Mouse (Mus musculus) thymus, postnatal 4 days (tissue): ENCODE results near the gene Pzp.

ENCODE experiments used
- DNase-seq: peaks from one replicate; pipeline ENCODE4 v3.0.0; 2021

Gene Pzp

DNA sequence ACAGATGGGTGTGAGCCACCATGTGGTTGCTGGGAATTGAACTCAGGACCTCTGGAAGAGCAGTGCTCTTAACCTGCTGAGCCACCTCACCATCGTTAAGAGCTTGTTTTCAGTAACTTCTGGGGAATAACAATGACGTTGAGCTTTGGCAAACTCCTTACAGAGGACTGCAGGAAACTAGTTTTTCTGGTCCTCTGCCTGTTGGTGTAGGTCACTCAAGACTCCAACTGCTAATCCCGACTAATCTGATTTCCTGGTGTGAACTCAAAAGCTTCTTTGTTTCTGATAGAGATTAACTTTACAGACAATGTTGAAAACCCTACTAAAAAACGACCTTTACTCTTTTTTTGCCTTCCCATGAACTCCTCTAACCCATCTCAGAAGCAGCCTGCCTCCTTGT lies 49.0 kb downstream of the Pzp start:
- no peak for DNase-seq

DNA sequence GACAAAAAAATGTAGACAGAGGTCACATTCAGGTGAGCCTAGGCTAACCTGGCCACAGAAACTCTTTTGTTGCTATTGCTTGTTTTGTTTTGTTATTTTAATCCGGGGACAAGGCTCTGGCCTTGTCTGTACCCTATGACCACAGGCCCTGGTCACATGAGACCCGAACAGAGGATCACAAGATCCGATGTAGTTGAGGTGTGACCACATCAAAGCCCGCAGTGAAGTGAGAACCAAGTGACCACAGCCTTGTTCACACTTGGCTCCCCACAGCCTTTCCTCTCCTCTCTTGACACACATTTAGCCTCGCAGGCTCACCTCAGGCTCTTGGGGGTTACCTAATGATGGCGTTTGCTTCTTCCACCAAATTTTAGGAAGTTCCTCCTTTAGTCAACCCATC lies 52.4 kb downstream of the Pzp start:
- DNase-seq: no peak

DNA sequence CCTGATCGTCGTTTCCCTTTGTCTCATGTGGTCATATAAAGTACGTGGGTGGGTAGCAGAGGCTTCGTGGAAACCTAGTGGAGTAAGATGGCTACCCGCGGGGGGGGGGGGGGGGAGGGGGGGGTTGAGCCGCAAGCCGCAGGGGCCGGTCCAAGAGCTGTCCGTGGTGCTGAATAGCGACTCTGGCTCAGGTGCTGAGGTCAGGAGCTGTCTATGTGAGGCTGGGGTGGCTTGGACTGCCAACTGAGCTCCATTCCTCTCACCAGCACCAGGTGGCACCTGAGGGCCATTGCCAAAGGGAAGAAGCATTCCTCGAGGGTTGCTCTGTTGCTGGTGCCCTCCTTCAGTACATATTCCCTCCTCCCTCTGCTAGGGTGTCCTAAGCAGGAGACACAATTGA lies 57.1 kb downstream of the Pzp start:
- peak; percentile 75 for DNase-seq

DNA sequence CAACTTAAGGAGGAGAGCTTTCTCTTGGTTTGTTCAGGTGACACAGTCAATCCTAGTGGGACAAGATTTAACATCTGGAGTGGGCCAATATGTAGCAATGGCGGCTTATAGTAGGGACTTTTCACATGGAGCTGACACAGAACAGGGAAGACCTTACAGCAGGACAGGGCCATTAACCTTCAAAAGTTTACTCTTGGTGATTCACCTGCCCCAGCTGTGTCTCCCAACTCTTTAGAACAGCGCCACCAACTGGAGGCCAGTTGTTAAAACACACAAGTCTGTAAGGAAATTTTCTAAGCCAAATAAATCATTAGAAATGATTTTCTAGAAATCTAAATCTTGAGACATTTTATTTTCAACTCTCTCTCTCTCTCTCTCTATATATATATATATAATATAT lies 59.2 kb downstream of the Pzp start:
- peak; percentile 63 for DNase-seq

DNA sequence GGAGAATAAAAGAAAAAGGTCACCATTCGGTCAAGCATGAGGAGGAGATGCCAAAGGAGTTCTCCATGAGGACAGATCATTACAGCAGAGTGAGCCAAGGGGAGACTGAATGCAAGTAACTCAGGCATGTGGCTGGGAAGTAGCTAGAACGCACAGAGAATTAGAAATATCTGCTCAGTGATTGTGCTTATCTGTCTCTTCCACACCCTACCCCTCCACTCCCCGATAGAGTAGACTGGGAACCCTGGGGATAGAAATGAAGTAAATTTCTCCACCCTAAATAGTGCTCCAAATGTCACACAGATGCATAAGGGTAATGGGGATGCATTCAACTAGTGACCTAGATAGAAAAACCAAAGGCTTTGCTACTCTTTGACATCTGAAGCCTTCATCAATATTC lies 60.0 kb downstream of the Pzp start:
- DNase-seq: no peak

DNA sequence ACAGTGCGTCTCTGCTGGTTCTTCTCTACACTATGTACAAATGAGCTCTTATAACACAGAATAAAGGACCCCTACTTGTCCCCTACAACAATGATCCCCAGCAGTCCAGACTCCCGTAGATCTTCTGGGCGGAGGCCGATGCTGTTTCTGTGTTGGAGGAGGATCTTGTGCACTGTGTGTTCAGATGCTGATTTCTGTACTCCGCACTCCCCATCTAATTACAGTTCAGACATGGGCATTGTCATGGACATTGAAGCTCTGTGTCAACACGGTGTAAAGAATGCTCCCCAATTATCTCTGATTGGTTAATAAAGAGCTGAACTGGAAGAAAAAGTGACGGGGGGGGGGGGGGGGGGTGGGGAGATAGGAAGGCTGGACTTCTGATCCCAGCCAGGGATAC lies 60.5 kb downstream of the Pzp start:
- DNase-seq: no peak

DNA sequence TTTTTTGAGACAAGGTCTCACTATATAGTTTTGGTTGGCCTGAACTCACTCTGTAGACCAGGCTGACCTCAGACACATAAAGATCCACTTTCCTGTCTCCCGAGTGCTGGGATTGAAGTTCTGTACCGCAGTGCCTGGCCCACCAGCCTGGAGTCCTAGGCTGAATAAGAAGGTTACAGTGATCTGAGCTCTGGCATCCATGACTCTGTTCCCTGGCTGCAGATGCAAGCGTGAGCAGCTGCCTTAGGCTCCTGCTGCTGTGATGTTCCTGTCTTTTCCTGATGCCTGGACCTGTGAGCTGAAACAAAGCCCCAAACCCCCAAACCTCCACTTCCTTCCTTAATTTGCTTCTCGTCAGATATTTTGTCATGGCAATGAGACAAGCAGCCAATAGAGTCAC lies 61.5 kb downstream of the Pzp start:
- DNase-seq: no peak

DNA sequence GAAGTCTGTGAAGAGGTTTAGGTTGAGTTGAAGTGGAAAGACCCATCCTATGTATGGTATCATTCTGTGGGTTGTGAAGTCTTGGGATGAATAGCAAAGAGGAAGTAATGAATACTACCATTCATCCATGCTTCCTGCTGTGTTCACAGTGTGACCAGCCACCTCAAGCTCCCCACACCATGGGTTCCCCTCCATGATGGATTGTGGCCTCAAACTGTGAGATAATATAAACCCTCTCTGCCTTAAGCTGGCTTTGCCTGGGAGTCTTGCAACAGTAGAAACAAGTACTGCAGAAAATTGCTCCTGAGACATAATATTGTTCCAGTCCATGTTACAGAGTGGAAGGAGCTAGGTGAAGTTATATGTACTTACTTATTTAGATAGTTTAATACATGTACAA lies 64.9 kb downstream of the Pzp start:
- no peak for DNase-seq

DNA sequence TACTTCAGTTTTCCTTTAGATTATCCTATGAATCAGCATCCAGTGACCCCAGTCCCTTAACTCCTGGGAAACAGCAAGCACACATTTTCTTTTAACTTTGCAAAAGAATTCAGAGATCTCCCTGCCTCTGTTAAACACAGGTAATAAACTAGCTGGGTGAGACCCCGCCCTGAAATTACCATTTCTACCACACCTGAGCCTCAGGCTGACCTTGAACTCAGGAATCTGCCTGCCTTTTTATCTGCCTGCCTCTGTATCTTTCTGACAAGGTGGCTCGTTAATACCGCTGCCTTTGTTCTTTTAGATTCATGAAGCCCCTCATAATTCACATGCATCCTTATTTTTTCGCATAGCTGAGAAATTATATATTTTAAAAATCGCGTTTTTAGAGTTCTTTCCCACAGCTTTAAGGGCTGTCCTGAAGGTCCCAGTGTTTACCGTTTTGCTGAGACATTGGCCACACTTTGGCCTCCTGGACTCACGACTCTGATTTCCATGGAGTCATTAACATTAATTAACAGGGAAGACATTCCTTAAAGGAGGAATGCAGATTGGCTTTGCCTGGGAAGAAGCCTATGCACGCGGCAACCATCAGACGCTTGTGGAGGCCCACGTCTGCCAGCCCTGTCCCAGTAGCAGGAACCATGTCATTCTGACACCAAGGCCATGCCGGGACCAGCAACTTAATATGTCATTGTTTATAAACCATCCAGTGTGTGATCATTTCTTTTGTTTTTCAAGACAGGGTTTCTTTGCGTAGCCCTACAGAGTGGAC lies 65.6 kb downstream of the Pzp start:
- DNase-seq: no peak

DNA sequence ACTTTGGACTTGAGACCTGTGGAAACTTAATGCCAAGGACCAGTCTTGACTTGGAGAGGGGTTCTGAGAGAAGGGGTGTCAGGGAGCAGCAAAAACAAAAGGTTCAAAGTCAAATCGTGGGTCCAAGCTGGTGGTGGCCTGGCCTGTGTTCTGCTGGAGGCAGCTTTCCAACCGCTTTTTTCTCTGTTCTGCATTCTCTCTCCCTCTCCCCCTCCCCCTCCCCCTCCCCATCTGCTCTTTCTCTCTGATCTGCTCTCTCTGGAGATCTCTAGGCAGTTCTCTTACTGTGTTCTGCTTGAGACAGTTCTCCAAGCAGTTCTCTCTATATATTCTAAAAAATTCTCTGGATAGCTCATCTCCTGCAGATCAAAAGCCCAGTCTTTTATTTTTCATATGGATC lies 66.2 kb downstream of the Pzp start:
- no peak for DNase-seq

DNA sequence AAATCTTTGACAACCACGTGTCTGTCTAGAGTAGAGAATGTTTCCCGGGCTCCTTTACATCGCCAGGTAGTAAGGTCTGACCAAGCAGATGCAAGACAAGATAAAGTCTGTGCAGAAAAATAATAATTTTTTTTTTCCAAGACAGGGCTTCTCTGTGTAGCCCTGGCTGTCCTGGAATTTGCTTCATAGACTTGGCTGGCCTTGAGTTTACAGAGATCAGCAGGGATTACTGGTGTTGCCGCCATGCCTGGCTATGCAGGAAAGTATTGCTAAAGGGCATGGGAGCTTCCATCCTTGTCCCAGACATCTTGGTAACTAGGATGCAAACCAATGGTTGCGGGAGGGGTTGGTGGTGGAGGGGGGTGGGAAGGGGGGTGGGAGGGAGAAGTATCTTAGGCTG lies 69.3 kb downstream of the Pzp start:
- no peak for DNase-seq

DNA sequence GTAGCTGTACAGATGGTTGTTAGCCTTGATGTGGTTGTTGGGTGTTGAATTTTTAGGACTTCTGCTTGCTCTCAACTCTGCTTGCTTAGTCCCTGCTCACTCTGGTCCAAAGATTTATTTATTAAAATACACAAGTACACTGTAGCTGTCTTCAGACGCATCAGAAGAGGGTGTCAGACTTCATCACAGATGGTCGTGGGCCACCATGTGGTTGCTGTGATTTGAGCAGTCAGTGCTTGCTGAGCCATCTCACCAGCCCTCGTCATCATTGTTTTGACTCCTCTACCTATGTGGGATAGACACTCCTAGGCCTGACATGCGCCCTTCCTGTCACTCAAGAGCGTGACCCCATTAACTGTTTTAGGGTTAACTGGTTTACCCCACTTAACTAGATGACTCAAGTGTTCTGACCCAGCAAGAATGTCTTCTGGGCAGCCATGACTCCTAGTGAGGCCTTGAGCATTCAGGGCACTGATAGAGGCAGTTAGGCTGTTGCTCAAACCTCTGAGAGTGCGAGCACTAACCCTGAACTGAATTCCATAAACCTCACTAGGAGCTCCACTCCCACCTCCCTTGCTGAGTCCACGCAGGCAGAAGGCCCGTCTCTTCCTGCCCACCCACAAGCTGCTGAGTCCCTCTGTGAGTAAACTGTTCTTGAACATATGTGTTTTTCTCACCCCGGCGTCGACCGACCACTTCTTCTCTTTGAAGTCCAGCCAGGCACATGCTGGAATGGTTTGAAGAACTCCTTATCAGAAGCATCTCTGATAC lies 70.5 kb downstream of the Pzp start:
- DNase-seq: no peak

DNA sequence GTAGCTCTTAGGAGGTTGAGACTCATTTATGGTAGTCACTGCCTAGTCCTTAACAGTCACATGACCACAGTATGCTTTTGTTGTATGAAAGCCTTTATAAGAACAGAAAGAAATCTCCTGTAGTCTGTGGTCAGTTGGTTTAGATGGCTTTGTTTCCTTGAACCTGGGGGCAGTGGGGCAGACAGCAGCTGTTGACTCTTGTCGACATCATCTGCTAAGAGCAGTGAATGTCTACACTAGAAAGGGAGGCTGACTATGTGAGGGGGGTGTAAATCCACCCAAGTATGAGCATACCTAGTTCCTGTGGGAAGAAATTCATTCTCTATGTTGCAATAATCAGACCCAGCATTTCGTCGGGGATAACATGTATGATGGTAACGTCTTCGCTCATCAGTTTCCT lies 79.5 kb downstream of the Pzp start:
- DNase-seq: no peak

DNA sequence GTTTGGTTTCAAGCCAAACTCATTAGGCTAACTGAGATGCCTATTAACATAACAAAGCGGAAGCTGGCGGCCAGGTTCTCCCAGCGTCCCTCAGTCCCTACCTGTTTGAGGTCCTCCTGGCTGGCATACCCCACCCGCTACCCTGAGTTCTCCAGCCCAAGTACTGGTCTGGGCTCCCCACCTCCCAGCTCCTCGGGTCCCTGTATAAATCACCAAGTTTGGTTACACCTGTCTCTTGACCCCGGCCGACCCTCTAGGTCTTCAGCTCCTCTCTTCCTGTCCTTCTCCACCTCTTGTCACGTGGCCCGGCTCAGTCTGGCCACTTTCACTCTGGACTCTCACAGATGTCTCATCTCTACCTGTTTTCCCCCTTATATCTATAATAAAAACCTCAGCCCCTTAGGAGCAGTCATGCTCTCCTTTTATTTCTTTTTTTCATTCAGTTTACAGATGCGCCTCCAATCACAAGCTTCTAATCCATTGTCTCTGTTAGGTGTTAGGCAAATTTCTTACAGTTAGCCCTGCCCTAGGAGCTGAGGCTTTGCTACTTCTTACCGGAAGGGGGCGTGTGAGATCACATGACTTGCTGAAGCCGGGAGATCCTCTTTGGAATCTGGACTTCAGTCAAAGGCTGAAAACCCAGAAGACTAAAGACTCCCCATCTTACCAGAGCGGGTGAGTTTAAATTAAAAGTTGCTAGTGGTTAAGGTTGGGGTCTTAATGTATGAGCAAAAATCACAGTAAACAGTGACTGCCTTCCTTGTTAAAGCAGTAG lies 80.6 kb downstream of the Pzp start:
- peak; percentile 41 for DNase-seq

DNA sequence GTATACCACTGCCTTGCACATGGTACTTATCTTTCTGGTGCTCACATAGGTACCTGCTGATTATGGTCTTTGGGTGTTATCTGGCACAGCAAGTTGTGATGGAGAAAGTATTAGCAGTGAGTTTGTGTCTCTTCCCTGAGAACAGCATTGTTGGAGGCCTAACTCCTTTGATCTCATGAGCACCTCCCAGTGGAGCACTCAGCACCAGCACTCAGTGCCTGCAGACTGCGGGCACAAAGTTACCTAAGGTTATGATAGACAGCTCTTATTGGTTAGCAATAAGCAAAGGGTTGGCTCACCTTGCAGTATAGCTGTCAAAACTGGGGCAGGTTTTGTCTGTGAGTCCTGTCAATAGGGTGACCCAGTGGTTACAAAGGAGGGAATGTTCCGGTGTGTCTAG lies 86.3 kb downstream of the Pzp start:
- DNase-seq: no peak

DNA sequence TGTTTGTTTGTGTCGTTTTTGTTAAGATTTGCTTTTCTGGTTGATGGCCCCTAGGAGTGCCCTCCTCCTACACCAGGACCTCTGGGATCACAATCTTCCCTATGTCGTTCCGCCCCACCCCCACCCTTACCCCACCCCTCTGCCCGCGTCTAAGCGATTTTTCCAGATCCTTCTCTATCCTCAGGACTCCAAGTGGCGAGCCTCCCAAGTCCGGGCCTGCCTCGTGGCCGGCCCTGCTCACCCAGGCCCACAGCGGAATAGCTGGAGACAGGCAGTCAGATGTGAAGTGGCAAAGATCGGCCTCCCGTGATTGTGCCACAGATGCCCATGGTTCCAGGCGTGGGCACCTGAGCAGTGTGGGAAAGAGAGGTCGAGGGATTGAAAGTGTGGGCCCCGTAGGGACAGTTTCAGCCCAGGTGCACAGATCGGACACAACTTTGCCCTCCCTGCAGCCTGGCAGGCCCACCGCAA lies 87.6 kb downstream of the Pzp start:
- peak; percentile 34 for DNase-seq

DNA sequence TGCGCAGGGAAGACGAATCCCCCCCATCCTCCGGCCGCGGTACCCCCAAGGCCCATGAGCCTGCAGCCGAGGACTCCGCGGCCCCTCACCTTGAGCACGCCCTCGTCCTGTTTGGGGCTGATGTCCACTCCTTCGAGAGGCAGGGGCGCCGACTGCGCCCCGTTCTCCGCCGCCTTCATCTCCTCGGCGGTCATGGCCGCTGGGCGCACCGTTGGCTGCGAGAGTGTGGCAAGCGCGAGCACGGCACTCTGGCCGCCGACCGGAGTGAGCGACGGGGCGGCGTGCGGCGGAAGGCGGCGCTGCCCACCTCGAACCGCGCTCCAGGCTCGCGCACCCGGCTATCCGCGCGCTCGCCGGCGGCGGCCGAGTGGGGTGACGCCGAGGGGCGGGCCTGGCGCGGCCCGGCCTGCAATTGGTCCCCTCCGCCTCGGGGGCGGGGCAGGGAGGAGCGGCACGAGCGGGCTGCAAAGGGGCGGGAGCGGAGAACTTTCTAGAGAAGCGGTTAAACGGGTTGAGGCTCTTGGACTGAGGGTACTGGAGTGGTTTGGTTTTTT lies 88.1 kb downstream of the Pzp start, which contains the start of gene Fkbp4:
Gene Fkbp4 (minus strand): TSS at position 361 of the 554 bp plus-strand sequence.
- DNase-seq: peak; percentile 95

DNA sequence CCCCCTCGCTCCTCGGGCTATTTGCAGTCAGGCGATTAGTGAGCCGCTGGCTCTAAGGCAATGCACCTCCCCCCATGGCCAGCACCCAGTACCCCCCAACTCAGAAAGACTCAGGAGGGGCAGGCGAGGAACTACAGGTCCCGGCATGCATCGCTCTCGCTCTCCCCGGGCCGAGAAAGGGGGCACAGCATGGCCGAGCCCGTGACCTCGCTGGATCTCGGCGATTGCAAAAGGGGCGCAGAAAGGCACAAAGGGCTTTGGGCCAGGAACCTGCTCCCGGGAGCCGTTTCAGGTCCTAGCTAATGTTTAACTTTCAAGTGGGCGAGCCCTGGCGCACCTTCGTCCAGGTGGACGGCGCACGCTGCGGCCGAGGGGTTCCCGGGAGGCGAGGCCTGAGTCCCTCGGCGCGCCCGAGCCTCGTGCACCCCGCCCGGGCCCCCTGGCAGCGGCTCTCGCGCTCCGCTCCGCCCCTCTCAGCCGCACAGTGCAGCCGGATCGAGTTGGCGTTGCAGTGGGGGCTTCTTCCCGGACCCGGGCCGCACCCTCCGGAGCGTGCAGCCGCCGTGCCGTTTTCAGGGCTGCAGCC lies 88.7 kb downstream of the Pzp start:
- peak; percentile 81 for DNase-seq

DNA sequence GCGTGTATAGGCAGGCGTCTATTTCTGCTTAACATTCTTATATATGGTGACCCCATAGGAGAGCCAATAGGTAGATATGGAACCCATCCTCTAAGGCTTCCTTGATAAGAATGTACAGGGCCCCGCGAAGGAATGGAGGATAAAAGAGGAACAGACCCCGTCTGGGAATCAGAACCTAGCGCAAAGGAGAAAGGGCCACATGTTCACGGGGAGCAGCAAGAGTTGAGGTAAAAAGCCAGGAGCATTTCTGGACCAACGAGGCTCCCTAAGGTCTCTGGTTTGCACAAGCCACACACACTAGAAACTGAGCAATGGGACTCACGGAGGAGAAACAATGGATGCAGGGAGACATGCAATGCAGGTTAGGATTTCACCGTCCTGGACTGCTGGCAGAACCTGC lies 89.2 kb downstream of the Pzp start:
- DNase-seq: no peak

DNA sequence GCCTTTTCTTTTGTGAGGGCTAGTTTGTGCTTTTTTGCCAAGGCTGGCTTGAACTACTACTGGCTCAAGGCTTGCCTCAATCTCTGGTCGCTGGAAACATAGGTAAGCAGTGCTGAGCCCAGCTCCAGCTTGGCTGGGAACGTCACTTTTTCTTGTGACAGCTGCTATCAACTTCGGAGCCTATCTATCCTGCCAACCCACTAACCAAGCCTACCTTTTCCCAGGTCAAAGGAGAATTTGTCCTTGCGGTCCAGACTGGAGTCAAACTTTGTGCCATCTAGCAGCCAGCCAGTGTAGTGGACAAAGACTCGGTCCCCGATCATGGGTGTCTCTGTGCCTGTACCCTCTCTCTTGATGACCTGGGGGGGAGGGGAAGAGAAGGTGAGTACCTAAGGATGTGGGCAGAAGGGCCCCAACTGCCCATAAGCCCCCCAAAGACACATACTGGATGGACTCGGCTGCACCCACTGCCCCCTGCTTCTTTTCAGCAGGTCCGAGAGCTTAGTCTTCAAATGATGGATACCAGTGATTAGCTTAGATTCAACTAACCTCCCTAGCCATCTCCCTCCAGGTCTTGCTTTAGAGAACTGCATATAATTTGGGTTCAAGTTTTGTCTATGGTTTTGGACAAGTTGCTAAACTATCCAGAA lies 90.0 kb downstream of the Pzp start:
- DNase-seq: no peak

DNA sequence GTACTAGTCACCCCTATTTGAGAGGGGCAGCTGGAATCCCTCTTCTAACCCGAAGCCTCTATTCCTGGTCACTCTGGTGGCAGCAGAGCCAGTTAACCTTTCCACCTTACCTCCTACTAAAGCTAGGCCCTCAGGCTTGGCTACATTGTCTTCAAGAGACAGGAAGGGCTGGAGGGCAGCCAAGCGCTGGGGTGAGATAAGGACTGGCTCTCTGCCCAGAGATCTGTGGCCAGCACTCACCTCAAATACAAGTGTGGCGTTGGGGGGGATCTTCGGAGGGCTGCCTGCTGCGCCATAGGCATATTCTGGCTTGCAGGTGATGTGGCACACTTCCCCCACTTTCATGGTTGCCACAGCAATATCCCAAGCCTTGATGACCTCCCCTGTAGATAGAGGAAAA lies 91.0 kb downstream of the Pzp start:
- no peak for DNase-seq
